Mouse (Mus musculus) midbrain, embryonic 13.5 days (tissue): Measurements from ENCODE around the gene Ube2h. TPM values are rescaled to one million over a fixed set of nuclear protein-coding genes. Genes with fewer than 3 reads are reported as not detected.
A peak's percentile ranks its signal among the peaks of the same experiment; 100 is the strongest.

Experiments
- ATAC-seq: fragments of 200-750 bp; cut with Nextera tagmentation; 2 replicates; pipeline ENCODE4 v1.8.0; 2017; ENCODE audit warnings: mild to moderate bottlenecking, moderate TSS enrichment, moderate library complexity
- H3K27ac ChIP-seq: fragments of 300-500 bp; sonication (generic); 2 replicates; pipeline ENCODE4 v1.5.1; 2015; ENCODE audit warnings: inconsistent platforms, mild to moderate bottlenecking, moderate library complexity
- H3K27me3 ChIP-seq: fragments of 300-500 bp; sonication (generic); 2 replicates; pipeline ENCODE4 v1.6.1; 2015; ENCODE audit warnings: mild to moderate bottlenecking, inconsistent platforms
- H3K36me3 ChIP-seq: fragments of 300-500 bp; sonication (generic); 2 replicates; pipeline ENCODE4 v1.6.1; 2015; ENCODE audit warnings: mild to moderate bottlenecking, inconsistent platforms
- H3K4me1 ChIP-seq: fragments of 300-500 bp; sonication (generic); replicated peaks from 2 replicates; pipeline ENCODE4 v1.6.1; 2015; ENCODE audit warnings: inconsistent platforms
- H3K4me2 ChIP-seq: fragments of 300-500 bp; sonication (generic); replicated peaks from 2 replicates; pipeline ENCODE4 v1.6.1; 2015; ENCODE audit warnings: moderate library complexity, mild to moderate bottlenecking, inconsistent platforms
- H3K4me3 ChIP-seq: fragments of 300-500 bp; sonication (generic); replicated peaks from 2 replicates; pipeline ENCODE4 v1.5.1; 2015; ENCODE audit warnings: mild to moderate bottlenecking, inconsistent platforms
- H3K9ac ChIP-seq: fragments of 300-500 bp; sonication (generic); replicated peaks from 2 replicates; pipeline ENCODE4 v1.6.1; 2015; ENCODE audit warnings: mild to moderate bottlenecking, inconsistent platforms
- H3K9me3 ChIP-seq: fragments of 300-500 bp; sonication (generic); 2 replicates; pipeline ENCODE4 v1.6.1; 2016; ENCODE audit warnings: mild to moderate bottlenecking, inconsistent platforms
- WGBS: fragments of 180-500 bp; shearing (Covaris S2); methylation state at CpG from one replicate; pipeline ENCODE4 v1.1.7; 2015; 5-methylcytosine and 5-hydroxymethylcytosine counted together
- polyA plus RNA-seq: library from polyadenylated mRNA; unstranded; fragments of >200 nt; fragmentation: Nextera tagmentation; extraction: Ambion mirVana; gene quantifications from 2 replicates; pipeline ENCODE4 v1.2.1, GENCODE M21; 2015

Gene Ube2h
- 57.6 and 66.0 TPM in 2 replicates for polyA plus RNA-seq

DNA sequence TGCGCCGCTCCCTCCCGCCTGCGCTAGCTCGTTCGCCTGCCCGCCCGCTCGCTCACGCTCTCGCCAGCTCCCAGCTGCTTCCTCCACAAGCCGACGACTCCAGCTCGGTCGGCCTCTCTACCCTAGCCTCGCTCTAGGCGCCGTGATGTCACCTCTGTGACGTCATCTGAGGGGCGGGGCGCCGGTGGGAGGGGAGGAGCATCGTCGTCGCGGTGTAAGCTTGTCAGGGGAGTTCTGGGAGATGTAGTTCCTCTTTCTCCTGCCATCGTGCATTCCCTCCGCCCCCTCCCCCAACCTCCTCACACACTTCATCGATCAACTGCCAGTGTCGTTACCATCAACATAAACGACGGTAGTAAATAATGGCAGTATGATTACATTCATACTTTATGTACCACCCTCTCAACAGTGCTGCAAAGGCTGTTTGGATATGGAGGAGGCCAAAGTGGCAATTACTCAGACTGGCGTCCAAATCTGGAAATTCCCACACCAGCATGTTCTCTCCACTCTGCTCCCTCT, at the start of gene Ube2h:
Ube2h (minus strand) TSS at position 141 of the 519 bp plus-strand sequence.
- no peaks in the 10 kb centered on the region for H3K9me3 ChIP-seq
- H3K27ac ChIP-seq: peak within 1 kb of the TSS; percentile 96
- peak within 1 kb of the TSS; percentile 92 for H3K4me2 ChIP-seq
- ATAC-seq: peak; percentile 94
- H3K4me3 ChIP-seq: peak within 1 kb of the TSS; percentile 76
- WGBS: under 1% methylated on average over 29 of the region's 33 CpGs
- H3K27me3 ChIP-seq: no peaks in the 10 kb centered on the region
- peak within 1 kb of the TSS; percentile 93 for H3K9ac ChIP-seq
- peaks cover 43% of the 10 kb centered on the region for H3K4me1 ChIP-seq
- no peaks in the 10 kb centered on the region for H3K36me3 ChIP-seq

DNA sequence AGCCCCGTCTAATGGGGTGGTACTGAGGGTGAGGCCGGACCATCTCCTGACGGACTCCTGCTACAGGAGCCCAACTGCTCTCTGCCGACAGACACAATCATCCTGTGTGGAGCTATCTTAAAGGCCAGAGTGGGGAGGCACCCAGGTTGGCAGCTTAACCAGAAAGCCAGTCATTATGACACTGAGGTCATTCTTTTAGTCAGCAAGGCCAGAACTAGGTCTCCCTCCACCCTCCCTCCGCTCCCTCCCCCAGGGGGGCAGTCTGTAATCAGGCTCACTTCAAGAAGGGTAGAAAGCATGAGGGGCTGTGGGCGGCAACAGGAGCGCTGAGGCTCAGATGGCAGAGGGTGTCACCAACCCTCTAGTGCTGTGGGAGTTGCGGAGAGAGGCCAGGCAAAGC, 49.3 kb upstream of the Ube2h start:
- Histone ChIP-seq H3K9ac (no peak overlapping the region), H3K36me3 (no peaks in the 10 kb centered on the region), H3K4me2 (no peak overlapping the region), H3K4me3 (no peak overlapping the region), H3K27me3 (no peaks in the 10 kb centered on the region), H3K4me1 (no peaks in the 10 kb centered on the region), H3K9me3 (no peaks in the 10 kb centered on the region), H3K27ac (no peak overlapping the region)
- 71% methylated on average over 8 of the region's 8 CpGs for WGBS
- no peak for ATAC-seq

DNA sequence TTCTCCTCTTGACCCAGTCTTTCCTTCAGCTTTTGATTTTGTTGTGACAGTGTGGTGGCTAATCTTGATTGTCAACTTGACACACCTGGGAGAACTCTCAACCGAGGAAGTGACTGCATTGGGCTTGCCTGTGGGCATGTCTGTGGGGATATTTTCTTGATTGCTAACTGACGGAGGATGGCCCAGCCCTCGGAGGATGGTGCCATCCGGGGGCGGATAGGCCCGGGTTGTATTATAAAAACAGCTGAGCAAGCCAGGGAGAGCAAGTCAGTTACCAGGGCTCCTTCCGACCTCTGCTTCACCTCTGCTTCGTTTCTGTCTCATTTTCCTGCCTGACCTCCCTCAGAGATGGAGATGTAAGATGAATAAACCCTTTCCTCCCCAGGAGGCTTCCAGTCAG, 48.4 kb upstream of the Ube2h start:
- Histone ChIP-seq H3K27me3 (no peaks in the 10 kb centered on the region), H3K4me1 (no peaks in the 10 kb centered on the region), H3K4me3 (no peak overlapping the region), H3K9me3 (no peaks in the 10 kb centered on the region), H3K27ac (no peak overlapping the region), H3K9ac (no peak overlapping the region), H3K36me3 (no peaks in the 10 kb centered on the region), H3K4me2 (no peak overlapping the region)
- 69% methylated on average over 8 of the region's 8 CpGs for WGBS
- ATAC-seq: no peak

DNA sequence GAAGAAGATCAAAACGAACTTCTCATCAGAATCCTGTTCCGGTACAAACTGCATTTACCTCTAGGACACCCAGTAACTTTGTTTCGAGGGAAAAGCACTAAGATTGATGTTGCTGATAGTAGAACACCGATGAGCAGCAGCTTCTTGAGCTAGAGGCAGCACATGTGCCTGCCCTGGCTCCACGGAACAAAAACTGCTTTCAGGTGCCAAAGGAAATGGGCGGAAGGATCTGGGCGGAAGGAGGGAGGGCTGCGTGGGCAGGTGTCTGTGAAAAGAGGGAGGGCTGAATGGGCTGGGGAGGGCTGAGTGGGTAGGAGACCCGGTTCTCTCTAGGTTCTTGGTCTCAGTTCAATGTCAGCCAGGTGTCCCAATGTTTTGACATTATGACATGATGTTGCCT, 47.0 kb upstream of the Ube2h start:
- Histone ChIP-seq H3K27ac (no peak overlapping the region), H3K4me3 (no peak overlapping the region), H3K27me3 (no peaks in the 10 kb centered on the region), H3K9me3 (no peaks in the 10 kb centered on the region), H3K4me2 (no peak overlapping the region), H3K36me3 (no peaks in the 10 kb centered on the region), H3K4me1 (no peaks in the 10 kb centered on the region), H3K9ac (no peak overlapping the region)
- no peak for ATAC-seq
- WGBS: 87% methylated on average over 9 of the region's 9 CpGs

GRCm38 (mm10) chr6:30347288-30347801, 43.0 kb upstream of the Ube2h start:
- Histone ChIP-seq H3K27me3 (no peaks in the 10 kb centered on the region), H3K27ac (no peak overlapping the region), H3K9me3 (no peaks in the 10 kb centered on the region), H3K4me1 (no peaks in the 10 kb centered on the region), H3K4me2 (no peak overlapping the region), H3K9ac (no peak overlapping the region), H3K4me3 (no peak overlapping the region), H3K36me3 (no peaks in the 10 kb centered on the region)
- no peak for ATAC-seq
- 86% methylated on average over 4 of the region's 4 CpGs for WGBS

DNA sequence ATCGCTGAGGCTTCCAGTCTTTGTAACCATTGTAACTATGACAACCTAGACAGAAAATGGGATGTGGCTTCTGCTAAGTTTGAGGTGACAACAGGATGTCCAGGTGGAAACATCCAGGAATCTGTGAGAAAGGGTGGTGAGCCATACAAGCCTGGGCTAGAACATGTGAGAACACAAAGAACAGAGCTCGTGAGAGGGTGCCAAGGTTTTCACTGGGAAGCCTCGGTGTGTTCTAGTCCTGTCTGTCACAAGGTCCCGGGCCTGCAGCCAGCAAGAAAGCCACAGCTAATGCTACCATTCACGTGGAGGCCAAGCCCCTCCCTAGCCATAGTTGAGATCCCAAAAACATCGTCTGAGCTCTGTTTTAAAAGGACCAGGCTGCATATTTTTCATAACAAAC, 42.4 kb upstream of the Ube2h start:
- no peak overlapping the region for H3K4me2 ChIP-seq
- H3K27me3 ChIP-seq: no peaks in the 10 kb centered on the region
- H3K27ac ChIP-seq: no peak overlapping the region
- 73% methylated on average over 6 of the region's 6 CpGs for WGBS
- no peak overlapping the region for H3K4me3 ChIP-seq
- no peaks in the 10 kb centered on the region for H3K36me3 ChIP-seq
- no peaks in the 10 kb centered on the region for H3K4me1 ChIP-seq
- ATAC-seq: no peak
- no peaks in the 10 kb centered on the region for H3K9me3 ChIP-seq
- no peak overlapping the region for H3K9ac ChIP-seq

GRCm38 (mm10) chr6:30344032-30344431, 39.7 kb upstream of the Ube2h start:
- H3K27ac ChIP-seq: no peak overlapping the region
- no peak overlapping the region for H3K4me3 ChIP-seq
- no peaks in the 10 kb centered on the region for H3K27me3 ChIP-seq
- H3K4me2 ChIP-seq: no peak overlapping the region
- no peaks in the 10 kb centered on the region for H3K36me3 ChIP-seq
- H3K9ac ChIP-seq: no peak overlapping the region
- ATAC-seq: no peak
- WGBS: 88% methylated on average over 6 of the region's 6 CpGs
- no peaks in the 10 kb centered on the region for H3K4me1 ChIP-seq
- no peaks in the 10 kb centered on the region for H3K9me3 ChIP-seq

- Histone ChIP-seq H3K27me3 (no peaks in the 10 kb centered on the region), H3K4me2 (no peak overlapping the region), H3K36me3 (no peaks in the 10 kb centered on the region), H3K9me3 (no peaks in the 10 kb centered on the region), H3K27ac (no peak overlapping the region), H3K4me3 (no peak overlapping the region), H3K4me1 (no peaks in the 10 kb centered on the region), H3K9ac (no peak overlapping the region)
- no peak for ATAC-seq
- WGBS: 85% methylated on average over 4 of the region's 4 CpGs
Observed at GRCm38 (mm10) chr6:30340231-30340873, 36.0 kb upstream of the Ube2h start.

DNA sequence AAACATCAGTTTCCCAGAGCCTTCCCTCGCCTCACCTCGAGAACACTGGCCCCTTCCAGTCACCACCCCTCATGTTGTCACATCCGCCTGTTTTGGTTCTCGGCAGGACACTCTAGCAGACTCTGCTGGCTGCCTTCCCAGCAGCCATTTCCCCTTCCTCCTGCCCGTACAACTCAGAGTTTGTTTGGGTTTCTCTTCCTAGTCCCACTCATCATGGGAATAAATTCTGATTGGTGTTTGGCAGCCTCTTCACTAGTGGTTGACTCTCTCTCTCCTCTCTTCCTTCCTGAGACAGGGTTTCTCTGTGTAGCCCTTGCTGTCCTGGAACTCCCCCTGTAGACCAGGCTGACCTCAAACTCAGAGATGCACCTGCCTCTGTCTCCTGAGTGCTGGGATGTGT, 32.6 kb upstream of the Ube2h start:
- no peak overlapping the region for H3K4me3 ChIP-seq
- no peak overlapping the region for H3K9ac ChIP-seq
- no peak for ATAC-seq
- H3K27me3 ChIP-seq: no peaks in the 10 kb centered on the region
- H3K4me1 ChIP-seq: no peaks in the 10 kb centered on the region
- H3K27ac ChIP-seq: no peak overlapping the region
- H3K9me3 ChIP-seq: no peaks in the 10 kb centered on the region
- H3K4me2 ChIP-seq: no peak overlapping the region
- H3K36me3 ChIP-seq: no peaks in the 10 kb centered on the region
- 45% methylated on average over 5 of the region's 5 CpGs for WGBS

DNA sequence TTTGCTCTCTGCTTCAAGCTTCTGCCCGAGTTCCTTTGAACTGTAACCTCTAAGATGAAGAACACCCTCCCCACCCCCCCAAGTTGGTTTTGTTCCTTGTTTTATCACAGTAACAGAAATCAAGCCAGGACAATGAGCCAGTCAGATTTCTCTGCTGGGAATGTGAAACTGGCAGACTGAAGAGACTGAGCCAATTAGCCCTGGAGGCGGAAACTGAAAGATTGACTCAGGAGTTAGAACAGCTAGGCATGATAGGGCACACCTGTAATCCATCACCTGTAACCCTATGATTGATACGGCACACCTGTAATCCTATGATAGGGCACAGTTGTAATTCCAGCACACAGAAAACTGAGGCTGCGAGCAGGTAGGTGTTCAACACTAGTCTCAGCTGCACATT, 27.9 kb upstream of the Ube2h start:
- Histone ChIP-seq H3K4me3 (no peak overlapping the region), H3K36me3 (no peaks in the 10 kb centered on the region), H3K9me3 (no peaks in the 10 kb centered on the region), H3K27ac (no peak overlapping the region), H3K4me1 (no peaks in the 10 kb centered on the region), H3K9ac (no peak overlapping the region), H3K4me2 (no peak overlapping the region), H3K27me3 (no peaks in the 10 kb centered on the region)
- ATAC-seq: no peak
- WGBS: 78% methylated on average over 4 of the region's 4 CpGs

GRCm38 (mm10) chr6:30330706-30331105, 26.4 kb upstream of the Ube2h start:
- H3K4me1 ChIP-seq: no peaks in the 10 kb centered on the region
- H3K36me3 ChIP-seq: no peaks in the 10 kb centered on the region
- no peak overlapping the region for H3K27ac ChIP-seq
- 85% methylated on average over 5 of the region's 5 CpGs for WGBS
- H3K4me2 ChIP-seq: no peak overlapping the region
- no peaks in the 10 kb centered on the region for H3K9me3 ChIP-seq
- no peak overlapping the region for H3K9ac ChIP-seq
- no peaks in the 10 kb centered on the region for H3K27me3 ChIP-seq
- H3K4me3 ChIP-seq: no peak overlapping the region
- ATAC-seq: no peak

DNA sequence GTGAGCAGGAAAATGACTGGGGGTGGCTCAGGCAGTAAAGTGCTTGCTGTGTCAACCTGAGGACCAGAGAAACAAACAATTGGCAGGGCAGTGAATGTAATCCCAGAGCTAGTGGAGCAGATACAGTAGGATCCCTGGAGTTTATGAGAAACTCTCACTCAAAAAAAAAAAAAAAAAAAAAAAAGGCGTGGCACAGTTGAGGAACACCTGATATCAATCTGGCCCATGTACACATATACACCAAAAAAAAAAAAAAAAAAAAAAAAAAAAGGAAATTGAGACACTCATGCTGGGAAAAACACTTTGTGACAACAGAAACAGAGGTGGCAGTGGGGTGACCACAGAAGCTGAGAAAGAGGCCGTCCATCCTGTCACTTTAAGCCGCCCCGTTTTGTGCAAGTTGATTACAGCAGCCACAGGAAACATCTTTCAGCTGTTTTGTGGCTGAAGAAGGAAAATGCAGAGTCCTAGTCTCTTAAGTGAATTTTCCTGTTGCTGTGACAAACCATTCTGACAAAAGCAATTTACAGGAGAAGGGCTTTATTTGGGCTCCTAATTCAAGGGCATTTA, 21.7 kb upstream of the Ube2h start:
- ATAC-seq: no peak
- Histone ChIP-seq H3K4me3 (no peak overlapping the region), H3K4me1 (no peaks in the 10 kb centered on the region), H3K9ac (no peak overlapping the region), H3K4me2 (no peak overlapping the region), H3K36me3 (no peaks in the 10 kb centered on the region), H3K27ac (no peak overlapping the region), H3K9me3 (no peaks in the 10 kb centered on the region), H3K27me3 (no peaks in the 10 kb centered on the region)
- 80% methylated on average over 3 of the region's 4 CpGs for WGBS
